Mouse (Mus musculus) layer of hippocampus, adult 9-11 months (tissue): ENCODE results near the gene Rb1.

Source experiments
- DNase-seq: peaks from one replicate; pipeline ENCODE4 v3.0.0; 2022

Rb1 gene

DNA sequence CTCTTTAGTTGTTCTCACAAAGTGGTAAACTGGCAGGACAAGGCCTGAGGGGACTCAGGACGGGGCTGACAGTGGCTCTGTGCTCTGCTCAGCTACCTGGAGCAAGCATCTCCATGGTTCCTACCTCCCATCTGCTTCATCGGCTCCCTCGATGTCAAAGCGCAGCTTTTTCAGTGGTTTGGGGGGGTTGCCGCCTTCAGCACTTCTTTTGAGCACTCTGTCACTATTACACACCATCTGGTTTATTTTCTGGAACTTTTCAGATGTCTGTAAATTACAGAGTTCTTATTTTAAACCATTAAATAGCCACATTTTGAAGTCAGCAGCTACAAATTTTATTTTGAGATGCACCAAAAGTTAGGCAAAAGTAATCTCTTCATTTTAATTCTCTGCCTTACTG lies 126.6 kb downstream of the Rb1 start:
- peak; percentile 47 for DNase-seq

- DNase-seq: no peak
Measured at GRCm38 (mm10) chr14:73186875-73187274, 138.7 kb downstream of the Rb1 start.

- no peak for DNase-seq
Measured at GRCm38 (mm10) chr14:73181144-73181543, 144.5 kb downstream of the Rb1 start.

- DNase-seq: no peak
Measured at GRCm38 (mm10) chr14:73180671-73181070, 145.0 kb downstream of the Rb1 start.

DNA sequence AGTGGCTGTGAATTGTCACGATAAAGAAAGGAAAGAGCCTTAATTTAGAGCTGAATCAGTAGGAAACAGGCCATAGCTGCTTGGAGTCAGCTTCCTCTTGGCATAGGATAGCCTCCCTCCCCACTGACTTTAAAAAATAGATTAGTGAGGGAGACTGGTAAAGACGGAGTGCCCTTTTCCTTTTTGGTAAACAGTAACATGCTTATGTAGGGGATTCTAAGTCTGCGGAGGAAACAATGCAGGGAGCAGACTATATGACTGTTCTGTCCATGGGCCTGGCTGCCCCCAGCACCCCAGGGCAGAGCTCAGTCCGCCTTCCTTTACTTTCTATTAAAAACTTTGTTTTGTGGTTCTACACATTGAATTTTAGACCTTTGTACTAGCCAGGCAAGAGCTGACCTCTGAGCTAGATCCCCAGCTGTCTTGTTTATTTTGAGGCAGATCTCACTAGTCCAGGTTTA lies 146.4 kb downstream of the Rb1 start:
- no peak for DNase-seq

DNA sequence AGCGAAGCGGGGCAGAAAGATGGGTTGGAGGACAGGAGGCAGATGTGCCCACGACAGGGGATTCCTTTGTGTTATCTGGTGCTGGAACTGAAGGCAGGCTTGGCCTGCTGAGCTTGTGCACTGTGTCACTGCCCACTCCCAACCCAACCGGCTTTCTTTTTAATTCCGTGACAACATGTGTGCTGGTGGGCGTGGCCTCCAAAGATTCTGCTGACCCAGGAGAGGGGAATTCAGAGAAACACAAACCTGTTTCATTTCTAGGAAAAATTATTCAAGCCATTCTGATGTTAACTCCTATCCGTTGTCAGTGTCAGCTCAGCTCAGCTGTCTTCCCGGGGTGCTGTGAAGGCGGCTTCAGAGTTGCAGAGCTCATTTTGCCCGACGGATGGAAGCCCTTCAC lies 147.7 kb downstream of the Rb1 start:
- no peak for DNase-seq

- no peak for DNase-seq
Measured at GRCm38 (mm10) chr14:73176266-73176665, 149.4 kb downstream of the Rb1 start.

DNA sequence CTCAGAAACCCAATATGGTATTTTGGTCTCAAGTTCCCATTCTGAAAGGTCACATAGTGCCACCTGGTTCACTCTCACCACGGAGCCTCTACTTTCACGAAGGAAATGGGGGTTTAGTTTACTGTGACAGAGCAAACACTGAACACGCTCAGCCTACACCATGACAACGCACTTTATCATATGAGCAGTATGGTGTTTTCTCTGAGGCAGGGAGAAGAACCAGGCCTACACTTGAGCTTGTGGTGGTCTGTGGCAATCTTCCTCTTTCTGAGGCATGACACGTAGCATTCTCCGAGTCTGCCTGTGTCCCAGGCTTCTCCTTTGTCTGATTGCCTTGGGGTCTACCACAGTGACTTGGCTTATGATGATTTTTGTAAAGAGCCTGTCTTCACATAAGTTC lies 149.8 kb downstream of the Rb1 start:
- DNase-seq: peak; percentile 45

- DNase-seq: no peak
Measured at GRCm38 (mm10) chr14:73175031-73175430, 150.6 kb downstream of the Rb1 start.

DNA sequence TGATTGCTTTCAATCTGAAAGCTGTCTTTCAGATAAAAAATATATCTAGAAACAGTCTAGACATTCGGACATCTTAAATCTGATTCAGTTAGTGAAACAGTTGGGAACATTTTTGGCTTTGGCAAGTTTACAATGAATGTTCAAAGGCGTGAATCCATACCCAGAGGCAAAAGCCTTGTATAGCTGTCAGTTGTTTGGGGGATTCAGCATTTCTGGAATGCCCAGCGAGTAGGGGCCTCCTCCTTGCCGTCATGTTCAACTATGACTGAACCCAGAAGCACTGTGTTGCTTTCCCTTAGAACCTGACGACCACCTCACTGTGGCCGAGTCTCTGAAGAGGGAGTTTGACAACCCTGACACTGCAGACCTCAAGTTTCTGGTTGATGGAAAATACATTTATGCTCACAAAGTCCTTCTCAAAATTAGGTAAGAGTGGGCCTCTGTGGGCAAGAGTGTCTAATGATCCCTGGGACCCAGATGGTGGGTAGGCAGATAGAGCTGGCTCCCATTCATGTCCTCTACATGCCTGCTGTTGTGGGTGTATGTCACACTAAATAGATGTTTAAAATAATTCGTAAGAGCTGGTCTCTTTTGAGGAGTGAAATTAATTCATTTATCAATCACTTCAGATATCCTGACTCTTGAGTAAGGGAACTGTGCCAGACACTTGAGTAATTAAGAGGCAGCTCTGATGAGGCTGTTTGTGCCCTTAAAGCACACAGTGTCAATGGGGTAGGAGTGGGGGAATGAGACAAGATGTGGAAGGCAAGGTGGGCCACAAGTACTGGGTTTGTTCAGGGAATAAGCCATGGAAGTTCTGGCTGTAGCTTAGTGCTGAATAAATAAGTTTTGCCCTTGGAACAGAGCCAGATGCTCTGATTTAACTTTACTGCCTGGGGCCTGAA lies 151.3 kb downstream of the Rb1 start:
- peak; percentile 85 for DNase-seq

- DNase-seq: no peak
Measured at GRCm38 (mm10) chr14:73173662-73174061, 152.0 kb downstream of the Rb1 start.

DNA sequence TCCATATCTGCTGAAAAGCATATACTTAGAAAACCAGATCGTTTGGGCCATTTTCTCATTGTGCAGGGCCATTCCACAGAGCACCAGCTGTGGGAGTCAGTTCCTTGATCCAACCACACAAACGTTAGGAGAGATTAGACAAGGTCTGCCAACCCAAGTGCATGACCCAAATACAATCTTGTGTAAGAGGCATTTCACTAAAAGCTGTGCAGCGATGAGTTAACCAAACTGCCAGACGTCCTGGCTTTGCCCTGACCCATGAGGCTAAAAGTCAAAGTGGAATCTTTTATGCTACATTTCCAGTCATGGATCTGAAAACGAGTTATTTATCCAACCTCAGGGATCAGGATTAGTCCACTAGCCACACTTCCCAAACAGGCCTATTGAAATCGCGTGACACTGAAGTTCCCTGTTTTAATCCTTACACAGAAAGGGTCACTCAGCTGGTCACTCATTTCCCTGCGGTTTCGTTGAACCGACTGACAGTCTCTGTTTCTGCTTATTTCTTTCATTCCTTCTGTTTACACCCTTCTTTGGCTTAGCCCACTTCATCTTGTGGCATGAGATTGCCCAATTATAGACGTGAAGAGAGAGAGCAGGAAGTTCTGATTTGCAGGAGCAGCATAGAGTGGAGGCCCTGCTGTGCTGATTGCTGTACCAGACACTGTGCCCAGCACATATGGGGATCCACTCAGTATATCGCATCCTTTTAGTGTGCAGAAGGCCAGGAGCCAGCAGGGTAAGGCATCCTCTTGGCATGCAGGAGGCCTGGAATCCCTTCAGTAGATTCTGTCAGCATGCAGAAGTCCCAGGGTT lies 153.2 kb downstream of the Rb1 start:
- DNase-seq: peak; percentile 77

- DNase-seq: no peak
Measured at GRCm38 (mm10) chr14:73169926-73170844, 155.4 kb downstream of the Rb1 start.

GRCm38 (mm10) chr14:73168605-73169004 lies 157.0 kb downstream of the Rb1 start:
- no peak for DNase-seq

- DNase-seq: no peak
Measured at GRCm38 (mm10) chr14:73165136-73165535, 160.5 kb downstream of the Rb1 start.

DNA sequence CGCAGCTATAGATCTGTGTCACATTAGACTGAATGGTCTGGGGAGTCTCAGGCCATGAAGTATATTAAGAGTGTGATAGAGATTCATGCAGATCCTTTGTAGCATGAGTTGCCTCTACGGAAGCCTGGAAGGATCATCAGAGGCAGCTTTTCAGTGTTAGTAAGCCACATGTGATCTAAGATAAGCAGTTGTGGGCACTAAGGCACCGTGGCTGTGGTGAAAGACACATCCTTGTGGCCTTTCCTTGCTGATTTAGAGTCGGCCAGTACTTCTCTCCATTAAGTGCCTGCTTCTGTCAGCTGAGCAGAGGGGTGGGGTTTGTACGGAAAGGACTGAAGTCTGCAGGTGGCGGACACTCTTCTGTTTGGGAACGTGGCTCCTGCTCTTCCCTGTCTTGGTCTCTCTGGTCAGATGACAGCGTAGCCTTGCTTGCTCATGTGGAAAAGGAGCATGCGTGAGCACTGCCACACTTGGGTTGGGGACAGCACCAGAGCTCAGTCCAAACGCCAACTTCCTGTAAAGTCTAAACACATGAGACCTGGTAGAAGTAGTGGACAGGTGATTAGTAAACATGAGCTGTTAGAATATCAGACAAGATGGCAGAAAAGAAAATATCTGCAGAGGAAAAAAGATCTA lies 162.1 kb downstream of the Rb1 start:
- DNase-seq: no peak

- no peak for DNase-seq
Measured at GRCm38 (mm10) chr14:73162192-73162800, 163.3 kb downstream of the Rb1 start.

DNA sequence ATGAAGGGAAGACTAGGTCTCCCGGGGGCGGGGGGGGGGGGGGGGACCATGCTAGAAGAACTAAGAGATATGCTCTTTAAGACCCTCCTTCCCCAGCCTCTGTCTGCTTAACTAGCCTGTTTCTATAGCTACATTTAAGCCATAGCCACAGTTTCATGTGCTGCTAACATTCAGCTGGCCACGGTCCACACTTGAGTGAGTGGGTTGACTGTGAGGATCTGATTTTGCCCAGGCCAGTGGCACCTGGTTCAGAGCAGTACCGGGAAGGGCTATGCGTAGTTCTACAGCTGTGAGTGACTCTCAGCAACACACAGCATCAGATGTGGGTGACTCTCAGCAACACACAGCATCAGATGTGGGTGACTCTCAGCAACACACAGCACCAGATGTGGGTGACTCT lies 164.3 kb downstream of the Rb1 start:
- no peak for DNase-seq

GRCm38 (mm10) chr14:73148125-73148524 lies 177.5 kb downstream of the Rb1 start:
- no peak for DNase-seq

- no peak for DNase-seq
Measured at GRCm38 (mm10) chr14:73146721-73147120, 178.9 kb downstream of the Rb1 start.

- no peak for DNase-seq
Measured at GRCm38 (mm10) chr14:73145531-73145930, 180.1 kb downstream of the Rb1 start.
